Mouse (Mus musculus) ES-Bruce4 (cell line): ENCODE measurements around the gene Cyp46a1.

ENCODE experiments used
- EP300 ChIP-seq: IDR thresholded peaks from 2 replicates; pipeline ENCODE4 v1.6.1; 2011; ENCODE audit warnings: low read depth, low read length; ENCODE audit not compliant: insufficient read depth
- POLR2A ChIP-seq: IDR thresholded peaks from one replicate; pipeline ENCODE4 v1.8.1; 2011; ENCODE audit warnings: low read length; ENCODE audit not compliant: insufficient read depth

GRCm38 (mm10) chr12:108355986-108356385 lies 21.8 kb downstream of the Cyp46a1 start:
- TF ChIP-seq EP300: no peak
- TF ChIP-seq POLR2A: no peak
